Mouse (Mus musculus): ENCODE measurements around the gene Rbfox1. TPM values are rescaled to one million over a fixed set of nuclear protein-coding genes. Genes with fewer than 3 reads are reported as not detected.

The Rbfox1 gene
- polyA plus RNA-seq, 1 experiment: 5.6 TPM

DNA sequence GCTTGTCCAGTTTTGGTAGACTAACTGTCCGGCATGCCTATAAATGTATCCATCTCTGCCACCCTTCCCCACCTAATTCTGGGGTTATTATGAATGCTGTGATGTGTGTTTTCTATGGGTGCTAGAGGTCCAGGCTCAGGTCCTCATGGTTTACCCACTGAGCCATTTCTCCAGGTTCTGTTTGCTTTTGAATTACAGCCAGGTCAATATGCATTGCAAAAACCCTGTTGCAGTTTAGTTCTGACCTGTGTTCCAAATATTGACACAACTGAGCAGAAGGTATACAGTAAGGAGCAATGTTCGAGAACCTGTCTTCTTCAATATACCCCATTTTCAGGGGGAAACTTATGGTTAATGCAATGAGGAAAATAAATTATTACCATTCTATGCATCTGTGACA lies 480.6 kb downstream of the Rbfox1 start:
- Histone ChIP-seq H3K4me3 (ENCODE audit: control insufficient read depth, insufficient read depth, low read length) (no peak overlapping the region), H3K27ac (ENCODE audit: control insufficient read depth, insufficient read depth, low read length) (no peak overlapping the region), H3K27me3 (ENCODE audit: control insufficient read depth, insufficient read depth, low read length) (no peaks in the 10 kb centered on the region), H3K4me1 (replicated peaks; ENCODE audit: control insufficient read depth, insufficient read depth, low read length) (no peaks in the 10 kb centered on the region), H3K36me3 (ENCODE audit: control insufficient read depth, insufficient read depth, low read length) (no peaks in the 10 kb centered on the region)
- no peak for DNase-seq
- no peak for TF ChIP-seq CTCF (IDR thresholded peaks at IDR 0.05; ENCODE audit: borderline replicate concordance, control insufficient read depth, extremely low read depth, insufficient read depth, low read length, poor library complexity)
- TF ChIP-seq POLR2A (IDR thresholded peaks at IDR 0.05; ENCODE audit: control insufficient read depth, extremely low read depth, insufficient read depth, low read length, poor library complexity): no peak
- WGBS: 94% methylated on average over 2 of the region's 2 CpGs

DNA sequence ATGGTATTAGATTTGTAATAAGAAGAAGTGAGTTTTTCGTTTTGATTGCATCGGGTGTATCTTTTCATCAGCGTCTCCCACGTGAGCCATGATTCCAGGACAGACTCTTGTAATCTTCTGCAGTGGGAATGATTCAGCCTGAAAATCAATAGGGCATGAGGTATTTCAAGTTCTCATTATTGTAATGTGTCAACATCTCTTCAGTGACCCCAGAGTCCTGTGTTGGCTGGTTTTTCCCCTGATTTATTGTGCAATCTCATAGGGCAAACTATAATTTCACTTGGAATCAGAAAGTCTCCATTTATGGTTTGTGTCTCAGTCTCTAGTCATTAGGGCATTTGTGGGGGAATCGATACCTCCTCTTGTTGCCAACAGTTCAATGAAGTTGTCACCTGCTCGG lies 481.5 kb downstream of the Rbfox1 start:
- TF ChIP-seq POLR2A (IDR thresholded peaks at IDR 0.05; ENCODE audit: control insufficient read depth, extremely low read depth, insufficient read depth, low read length, poor library complexity) (no peak), CTCF (IDR thresholded peaks at IDR 0.05; ENCODE audit: borderline replicate concordance, control insufficient read depth, extremely low read depth, insufficient read depth, low read length, poor library complexity) (no peak)
- 84% methylated on average over 6 of the region's 6 CpGs for WGBS
- DNase-seq: no peak
- no peaks in the 10 kb centered on the region for H3K36me3 ChIP-seq (ENCODE audit: control insufficient read depth, insufficient read depth, low read length)
- no peaks in the 10 kb centered on the region for H3K27me3 ChIP-seq (ENCODE audit: control insufficient read depth, insufficient read depth, low read length)
- H3K4me3 ChIP-seq (ENCODE audit: control insufficient read depth, insufficient read depth, low read length): no peak overlapping the region
- no peak overlapping the region for H3K27ac ChIP-seq (ENCODE audit: control insufficient read depth, insufficient read depth, low read length)
- H3K4me1 ChIP-seq (replicated peaks; ENCODE audit: control insufficient read depth, insufficient read depth, low read length): no peaks in the 10 kb centered on the region

DNA sequence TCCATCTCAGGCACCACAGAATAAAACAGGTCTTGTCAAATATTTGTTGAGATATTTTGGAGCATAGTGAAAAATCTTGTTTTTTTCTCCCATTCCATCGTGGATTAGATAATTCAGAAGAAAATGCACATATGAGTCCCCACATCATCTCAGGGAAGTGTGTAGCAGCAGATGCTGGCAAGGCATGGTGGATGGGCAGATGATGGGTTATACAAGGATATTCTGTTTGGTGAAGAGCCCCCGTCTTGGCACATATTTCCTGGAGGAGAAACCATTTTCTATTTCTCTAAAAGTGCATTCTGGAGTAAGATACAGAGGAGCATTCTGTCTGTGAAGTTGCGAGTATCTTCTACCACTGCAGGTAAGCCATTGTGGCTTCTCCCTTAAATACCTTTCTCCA lies 495.8 kb downstream of the Rbfox1 start:
- Histone ChIP-seq H3K36me3 (ENCODE audit: control insufficient read depth, insufficient read depth, low read length) (no peaks in the 10 kb centered on the region), H3K4me3 (ENCODE audit: control insufficient read depth, insufficient read depth, low read length) (no peak overlapping the region), H3K27me3 (ENCODE audit: control insufficient read depth, insufficient read depth, low read length) (no peaks in the 10 kb centered on the region), H3K4me1 (replicated peaks; ENCODE audit: control insufficient read depth, insufficient read depth, low read length) (no peaks in the 10 kb centered on the region), H3K27ac (ENCODE audit: control insufficient read depth, insufficient read depth, low read length) (no peak overlapping the region)
- 84% methylated on average over 3 of the region's 3 CpGs for WGBS
- TF ChIP-seq CTCF (IDR thresholded peaks at IDR 0.05; ENCODE audit: borderline replicate concordance, control insufficient read depth, extremely low read depth, insufficient read depth, low read length, poor library complexity): no peak
- TF ChIP-seq POLR2A (IDR thresholded peaks at IDR 0.05; ENCODE audit: control insufficient read depth, extremely low read depth, insufficient read depth, low read length, poor library complexity): no peak
- DNase-seq: no peak

DNA sequence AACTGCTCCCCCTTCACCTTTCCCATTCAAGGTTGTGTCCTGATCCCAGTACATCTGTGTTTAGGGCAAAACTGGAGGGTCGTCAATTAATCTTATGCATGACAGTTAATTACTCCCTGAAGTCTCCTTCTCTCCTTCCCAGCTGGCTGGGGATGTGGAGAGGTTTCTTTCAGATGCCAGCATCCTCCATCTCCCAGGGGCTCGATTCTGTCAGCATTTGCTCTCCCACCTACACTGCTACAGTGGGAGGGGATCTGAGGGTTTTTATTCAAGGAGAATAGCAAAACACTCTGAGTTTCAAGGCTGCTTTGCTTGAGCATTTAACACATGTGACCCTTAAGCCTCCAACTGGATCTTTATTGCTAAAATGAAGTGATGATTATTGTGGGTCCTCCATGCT lies 496.4 kb downstream of the Rbfox1 start:
- no peaks in the 10 kb centered on the region for H3K4me1 ChIP-seq (replicated peaks; ENCODE audit: control insufficient read depth, insufficient read depth, low read length)
- no peak for DNase-seq

DNA sequence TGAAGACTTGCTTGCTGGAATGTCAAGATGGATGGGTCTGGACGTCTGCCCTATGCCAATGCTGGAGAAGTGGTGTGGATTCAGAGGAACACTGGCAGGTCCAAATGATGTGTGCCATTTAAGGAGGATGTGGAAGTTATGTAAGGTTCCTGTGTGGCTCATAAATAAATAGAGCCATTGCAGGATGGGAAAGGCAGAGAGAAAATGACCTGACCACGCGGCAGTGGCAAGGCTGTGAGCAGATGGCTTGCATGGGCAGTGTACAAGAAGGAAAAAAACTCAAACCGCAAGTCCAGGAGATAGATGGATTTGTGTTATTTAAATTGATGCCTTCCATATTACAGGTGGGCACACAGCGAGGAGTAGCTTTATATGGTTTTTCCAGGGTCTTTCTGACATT lies 497.6 kb downstream of the Rbfox1 start:
- Histone ChIP-seq H3K27ac (ENCODE audit: control insufficient read depth, insufficient read depth, low read length) (no peak overlapping the region), H3K4me3 (ENCODE audit: control insufficient read depth, insufficient read depth, low read length) (no peak overlapping the region), H3K36me3 (ENCODE audit: control insufficient read depth, insufficient read depth, low read length) (no peaks in the 10 kb centered on the region), H3K27me3 (ENCODE audit: control insufficient read depth, insufficient read depth, low read length) (no peaks in the 10 kb centered on the region), H3K4me1 (replicated peaks; ENCODE audit: control insufficient read depth, insufficient read depth, low read length) (no peaks in the 10 kb centered on the region)
- DNase-seq: no peak
- WGBS: 89% methylated on average over 5 of the region's 5 CpGs
- TF ChIP-seq CTCF (IDR thresholded peaks at IDR 0.05; ENCODE audit: borderline replicate concordance, control insufficient read depth, extremely low read depth, insufficient read depth, low read length, poor library complexity) (no peak), POLR2A (IDR thresholded peaks at IDR 0.05; ENCODE audit: control insufficient read depth, extremely low read depth, insufficient read depth, low read length, poor library complexity) (no peak)

More for the DNA sequence above, 496.4 kb downstream of the Rbfox1 start:
- Histone ChIP-seq H3K27me3 (ENCODE audit: control insufficient read depth, insufficient read depth, low read length) (no peaks in the 10 kb centered on the region), H3K36me3 (ENCODE audit: control insufficient read depth, insufficient read depth, low read length) (no peaks in the 10 kb centered on the region), H3K4me3 (ENCODE audit: control insufficient read depth, insufficient read depth, low read length) (no peak overlapping the region), H3K27ac (ENCODE audit: control insufficient read depth, insufficient read depth, low read length) (no peak overlapping the region)
- no peak for TF ChIP-seq CTCF (IDR thresholded peaks at IDR 0.05; ENCODE audit: borderline replicate concordance, control insufficient read depth, extremely low read depth, insufficient read depth, low read length, poor library complexity)
- TF ChIP-seq POLR2A (IDR thresholded peaks at IDR 0.05; ENCODE audit: control insufficient read depth, extremely low read depth, insufficient read depth, low read length, poor library complexity): no peak
- WGBS: 65% methylated on average over 2 of the region's 2 CpGs

DNA sequence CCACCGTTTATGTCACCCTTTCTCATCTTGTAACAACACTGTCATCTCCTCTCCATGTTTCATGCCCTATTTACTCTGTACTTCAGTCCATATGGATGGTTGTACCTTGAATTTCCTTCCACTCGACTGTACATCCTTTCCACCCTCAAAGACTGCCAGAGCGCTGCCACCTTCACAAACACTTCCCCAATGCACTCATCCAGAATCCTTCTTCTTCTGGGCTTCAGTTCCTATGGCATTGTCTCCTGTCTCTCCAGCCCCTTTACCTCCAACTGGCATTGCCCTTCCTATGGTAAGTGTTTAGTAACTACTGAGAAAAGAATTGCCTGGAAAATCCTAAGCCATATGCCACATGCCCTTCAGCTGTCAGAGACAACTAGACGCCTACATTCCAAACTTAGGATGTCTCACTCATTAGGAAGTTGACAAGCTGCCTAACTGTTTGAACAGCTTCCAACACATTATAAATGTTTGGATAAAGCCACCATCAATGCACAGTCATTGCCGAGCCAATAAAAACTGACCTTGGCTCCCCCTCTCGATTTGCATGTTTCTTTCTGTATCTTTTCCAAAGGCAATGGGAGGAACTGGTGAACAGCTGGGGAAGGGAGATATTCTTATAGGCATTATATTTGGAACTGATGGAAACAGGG lies 505.2 kb downstream of the Rbfox1 start:
- H3K27ac ChIP-seq (ENCODE audit: control insufficient read depth, insufficient read depth, low read length): no peak overlapping the region
- TF ChIP-seq POLR2A (IDR thresholded peaks at IDR 0.05; ENCODE audit: control insufficient read depth, extremely low read depth, insufficient read depth, low read length, poor library complexity) (no peak), CTCF (IDR thresholded peaks at IDR 0.05; ENCODE audit: borderline replicate concordance, control insufficient read depth, extremely low read depth, insufficient read depth, low read length, poor library complexity) (no peak)
- WGBS: 88% methylated on average over 6 of the region's 6 CpGs
- H3K4me1 ChIP-seq (replicated peaks; ENCODE audit: control insufficient read depth, insufficient read depth, low read length): no peaks in the 10 kb centered on the region
- DNase-seq: no peak
- H3K4me3 ChIP-seq (ENCODE audit: control insufficient read depth, insufficient read depth, low read length): no peak overlapping the region
- H3K36me3 ChIP-seq (ENCODE audit: control insufficient read depth, insufficient read depth, low read length): no peaks in the 10 kb centered on the region
- H3K27me3 ChIP-seq (ENCODE audit: control insufficient read depth, insufficient read depth, low read length): no peaks in the 10 kb centered on the region

Data from thymus, adult 2 months (tissue).